8 mouse cellular contexts compared by ENCODE assay signal in genomic region chr7:139247881-139248614, GRCm38 (mm10). TPM values are rescaled to one million over a fixed set of nuclear protein-coding genes. Genes with fewer than 3 reads are reported as not detected.
DNase-seq lines count a peak whose midpoint lies in the region; ATAC-seq and TF ChIP-seq lines count a peak whose summit lies in the region.

Gene Pwwp2b, plus strand, starts transcription at chr7:139248482.

- 0% methylated on average over 38 of the region's 72 CpGs for WGBS in hindbrain, embryonic 16.5 days

- no peaks in the 10 kb centered on the region for H3K36me3 ChIP-seq in hindbrain, embryonic 16.5 days (ENCODE audit: control insufficient read depth, insufficient read depth, low read length)

- no peak for TF ChIP-seq CTCF in left cerebral cortex, adult 2 months (IDR thresholded peaks at IDR 0.05)

- H3K4me3 ChIP-seq in hindbrain, embryonic 16.5 days (ENCODE audit: low read length): peak within 1 kb of the TSS; percentile 74
- peak within 1 kb of the TSS; percentile 88 for H3K4me3 ChIP-seq in left cerebral cortex, adult 2 months

- DNase-seq in Muller cell, postnatal 12 days (ENCODE audit: inconsistent ontology term): peak; percentile 85
- peak; percentile 73 to 79 for DNase-seq in cerebellum, postnatal 10 days
- DNase-seq in gastrocnemius, adult 8-10 months (ENCODE audit: low spot score in 2 of 2): peak; percentile 56 to 71
- peak; percentile 78 to 79 for DNase-seq in left cerebral cortex, adult 2 months (ENCODE audit: extremely low spot score in 1 of 2, low spot score in 2 of 2)
- peak; percentile 78 for DNase-seq in right cerebral cortex, adult 18-20 months
- peak; percentile 87 for DNase-seq in urinary bladder, postnatal 14 days (ENCODE audit: low spot score)

- no peaks in the 10 kb centered on the region for H3K9me3 ChIP-seq in hindbrain, embryonic 16.5 days (ENCODE audit: control insufficient read depth, low read length)

- ATAC-seq in hindbrain, embryonic 16.5 days: peak; percentile 73
- peak; percentile 78 for ATAC-seq in megakaryocyte, adult 5-6 weeks (ENCODE audit: poor library complexity, severe bottlenecking)

- H3K4me1 ChIP-seq in hindbrain, embryonic 16.5 days (ENCODE audit: control insufficient read depth, insufficient read depth, low read depth, low read length): peaks cover 31% of the 10 kb centered on the region

- peaks cover 2% of the 10 kb centered on the region for H3K27me3 ChIP-seq in hindbrain, embryonic 16.5 days (replicated peaks; ENCODE audit: control insufficient read depth, insufficient read depth, low read length)

- peak within 1 kb of the TSS; percentile 70 for H3K27ac ChIP-seq in hindbrain, embryonic 16.5 days (ENCODE audit: low read depth, low read length)
- H3K27ac ChIP-seq in left cerebral cortex, adult 2 months: peak within 1 kb of the TSS; percentile 97

- H3K4me2 ChIP-seq in hindbrain, embryonic 16.5 days (ENCODE audit: low read length): peak within 1 kb of the TSS; percentile 99

- intact Hi-C loops in left cerebral cortex, adult 2 months (cut with DNase I): loop anchor here (2.0 to 5.0 kb wide), 2 partner anchors 25 to 224 kb away; no protein-coding TSS in a partner anchor

- peak within 1 kb of the TSS; percentile 85 for H3K9ac ChIP-seq in hindbrain, embryonic 16.5 days (ENCODE audit: low read depth, low read length)

RNA-seq across cellular contexts. Expression of gene Pwwp2b, which starts in this region (rescaled TPM):
- 1 to 10 TPM; 3.6 to 5.5 (median 3.6) TPM for total RNA-seq in gastrocnemius, adult 8-10 months (2022)
- 5.6 and 6.4 TPM in 2 replicates for polyA plus RNA-seq in hindbrain, embryonic 16.5 days (2015; fragmentation: Nextera tagmentation; extraction: Ambion mirVana)
- 10 to 100 TPM; 10.2 to 12.2 TPM for total RNA-seq in left cerebral cortex, adult 2 months (2021)
- total RNA-seq in megakaryocyte, adult 5-6 weeks (2015): 3.0 and 3.3 TPM in 2 replicates
- total RNA-seq in megakaryocyte, adult 5-6 weeks (2017): 1.8 and 2.6 TPM in 2 replicates

Comparison
In these comparisons a context has a peak if more than half of its experiments do, and no peak if none do; other contexts are left out.
1. Peak in every context shown above with its lines: DNase-seq, ATAC-seq, H3K4me3 ChIP-seq and H3K27ac ChIP-seq.